Mouse (Mus musculus) midbrain, postnatal 0 days (tissue): Measurements from ENCODE around the gene Gtpbp6. TPM values are rescaled to one million over a fixed set of nuclear protein-coding genes. Genes with fewer than 3 reads are reported as not detected.

ENCODE experiments used
- ATAC-seq: fragments of 200-750 bp; cut with Nextera tagmentation; 2 replicates; pipeline ENCODE4 v1.8.0; 2017; ENCODE audit warnings: moderate number of reproducible peaks, mild to moderate bottlenecking, moderate TSS enrichment, moderate library complexity; ENCODE audit not compliant: low FRiP score
- DNase-seq: peaks from one replicate; pipeline ENCODE4 v3.0.0-alpha.2; 2015; ENCODE audit warnings: low spot score
- H3K27ac ChIP-seq: fragments of 300-500 bp; sonication (generic); 2 replicates; pipeline ENCODE4 v1.5.1; 2014; ENCODE audit warnings: low read depth, mild to moderate bottlenecking, low read length, mixed read lengths
- H3K27me3 ChIP-seq: fragments of 300-500 bp; sonication (generic); 2 replicates; pipeline ENCODE4 v1.6.1; 2014; ENCODE audit warnings: low read length, control low read depth, mixed read lengths; ENCODE audit not compliant: insufficient read depth
- H3K36me3 ChIP-seq: fragments of 300-500 bp; sonication (generic); 2 replicates; pipeline ENCODE4 v1.6.1; 2014; ENCODE audit warnings: low read length, control low read depth, mixed read lengths; ENCODE audit not compliant: insufficient read depth
- H3K4me1 ChIP-seq: fragments of 300-500 bp; sonication (generic); 2 replicates; pipeline ENCODE4 v1.6.1; 2014; ENCODE audit warnings: mild to moderate bottlenecking, control low read depth, antibody characterized with exemption, low read length, mixed read lengths; ENCODE audit not compliant: insufficient read depth
- H3K4me2 ChIP-seq: fragments of 300-500 bp; sonication (generic); 2 replicates; pipeline ENCODE4 v1.6.1; 2014; ENCODE audit warnings: low read depth, mild to moderate bottlenecking, low read length, mixed read lengths; ENCODE audit not compliant: poor library complexity, severe bottlenecking
- H3K4me3 ChIP-seq: fragments of 300-500 bp; sonication (generic); 2 replicates; pipeline ENCODE4 v1.5.1; 2014; ENCODE audit warnings: low read depth, mild to moderate bottlenecking, low read length, moderate library complexity
- H3K9ac ChIP-seq: fragments of 300-500 bp; sonication (generic); replicated peaks from 2 replicates; pipeline ENCODE4 v1.6.1; 2014; ENCODE audit warnings: mild to moderate bottlenecking, low read length, moderate library complexity, mixed read lengths; ENCODE audit not compliant: poor library complexity, severe bottlenecking
- H3K9me3 ChIP-seq: fragments of 300-500 bp; sonication (generic); 2 replicates; pipeline ENCODE4 v1.6.1; 2016; ENCODE audit warnings: low read length, control low read depth
- CTCF ChIP-seq: IDR thresholded peaks from 2 replicates; pipeline ENCODE4 v1.5.1; 2016; ENCODE audit warnings: antibody characterized with exemption, mild to moderate bottlenecking
- WGBS: fragments of 180-500 bp; shearing (Covaris S2); extraction: QIAGEN DNeasy Blood & Tissue Kit; methylation state at CpG from one replicate; pipeline ENCODE4 v1.1.7; 2014; 5-methylcytosine and 5-hydroxymethylcytosine counted together
- polyA plus RNA-seq: library from polyadenylated mRNA; unstranded; fragments of >200 nt; fragmentation: Nextera tagmentation; extraction: Ambion mirVana; gene quantifications from 2 replicates; pipeline ENCODE4 v1.2.1, GENCODE M21; 2015
- total RNA-seq: library from RNA; depleted of rRNA; stranded (reverse); fragments of >200 nt; gene quantifications from 2 replicates; pipeline ENCODE4 v1.2.3, GENCODE M21; 2014; rRNA removed

The Gtpbp6 gene
- total and polyA plus RNA-seq, 2 experiments from 2014 or later, result 57.5 to 135 TPM

DNA sequence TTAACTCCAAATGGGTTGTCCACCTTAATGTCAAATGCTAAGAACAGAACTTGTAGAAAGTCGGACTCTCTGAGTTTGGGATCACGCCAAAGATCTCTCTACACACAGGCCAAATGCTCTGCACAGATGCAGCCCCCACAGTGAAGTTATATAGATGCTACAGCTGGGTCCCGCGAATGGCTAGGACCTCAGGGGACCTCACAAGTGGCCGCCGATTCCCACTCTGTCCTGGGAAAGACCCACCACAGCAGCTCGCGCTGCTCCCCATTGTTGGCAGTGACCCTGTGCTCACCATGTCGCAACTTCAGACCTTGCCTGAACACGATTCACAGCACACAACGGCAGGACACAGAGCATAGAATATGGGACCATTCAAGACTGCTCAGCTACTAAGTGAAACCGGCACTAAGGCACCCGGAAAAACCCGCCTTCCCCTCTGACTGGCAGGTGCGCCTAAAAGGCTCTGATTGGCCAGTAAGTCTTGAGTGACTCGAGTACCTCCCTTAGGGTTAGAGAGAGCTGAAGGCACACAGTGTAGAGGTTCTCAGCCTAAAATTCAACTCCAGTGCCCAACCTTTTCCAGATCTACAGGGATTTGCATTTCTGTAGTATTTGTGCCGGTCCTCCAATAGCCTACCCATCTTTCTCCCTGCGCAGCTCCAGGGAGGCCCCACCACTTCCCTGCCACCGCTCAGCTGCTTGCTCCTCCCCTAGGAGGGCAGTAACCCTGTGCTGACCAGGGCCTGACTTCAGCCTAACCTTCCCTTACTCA, 50.2 kb downstream of the Gtpbp6 start:
- TF ChIP-seq CTCF, result no peak
- peak; percentile 95 for ATAC-seq
- WGBS, result 5% methylated on average over 19 of the region's 19 CpGs

More for the DNA sequence above, 50.2 kb downstream of the Gtpbp6 start:
- Histone ChIP-seq H3K9me3 (0 out of 2 replicates have a peak, but pooled peaks cover 5% of the 10 kb centered on the region), H3K4me3 (peak overlapping the region; percentile 37), H3K27me3 (no peaks in the 10 kb centered on the region), H3K27ac (no peak overlapping the region), H3K9ac (0 out of 2 replicates have a peak overlapping the region, but pooled peaks have one; percentile 14), H3K4me1 (no peaks in the 10 kb centered on the region), H3K36me3 (no peaks in the 10 kb centered on the region), H3K4me2 (peak overlapping the region; percentile 46)
- DNase-seq, result peak; percentile 83

Other genes with a start within 250 kb of the Gtpbp6 start
- 4.1 and 9.9 TPM in 2 replicates for gene Gm15446, start 184.8 kb downstream of the Gtpbp6 start, total RNA-seq
- 0.31 and 0.49 TPM in 2 replicates for gene Gm15446, start 184.8 kb downstream of the Gtpbp6 start, polyA plus RNA-seq
- gene Zfp932, start 111.7 kb downstream of the Gtpbp6 start, total RNA-seq, result 9.6 and 24.9 TPM in 2 replicates
- gene Zfp932, start 111.7 kb downstream of the Gtpbp6 start, polyA plus RNA-seq, result 14.1 and 16.7 TPM in 2 replicates
- gene Gm17655, start 35.7 kb downstream of the Gtpbp6 start, total RNA-seq, result not detected in 2 replicates
- 2.7 and 2.8 TPM in 2 replicates for gene Gm17655, start 35.7 kb downstream of the Gtpbp6 start, polyA plus RNA-seq
- gene Gm35315, start 13.8 kb downstream of the Gtpbp6 start, total RNA-seq, result 0.28 and 0.88 TPM in 2 replicates
- 0.39 and 0.40 TPM in 2 replicates for gene Gm35315, start 13.8 kb downstream of the Gtpbp6 start, polyA plus RNA-seq
- gene Plcxd1, start 8.2 kb downstream of the Gtpbp6 start, total RNA-seq, result 20.9 and 21.6 TPM in 2 replicates
- gene Plcxd1, start 8.2 kb downstream of the Gtpbp6 start, polyA plus RNA-seq, result 10.0 and 10.5 TPM in 2 replicates
- 10.9 and 16.4 TPM in 2 replicates for gene Zfp605, start 1.9 kb upstream of the Gtpbp6 start, total RNA-seq
- gene Zfp605, start 1.9 kb upstream of the Gtpbp6 start, polyA plus RNA-seq, result 14.7 and 16.8 TPM in 2 replicates
- gene Chfr, start 27.6 kb upstream of the Gtpbp6 start, total RNA-seq, result 58.0 and 70.8 TPM in 2 replicates
- gene Chfr, start 27.6 kb upstream of the Gtpbp6 start, polyA plus RNA-seq, result 62.5 and 62.6 TPM in 2 replicates
- gene Golga3, start 68.5 kb upstream of the Gtpbp6 start, total RNA-seq, result 23.4 and 24.7 TPM in 2 replicates
- 18.9 and 20.1 TPM in 2 replicates for gene Golga3, start 68.5 kb upstream of the Gtpbp6 start, polyA plus RNA-seq
- 27.9 and 30.7 TPM in 2 replicates for gene Ankle2, start 122.8 kb upstream of the Gtpbp6 start, total RNA-seq
- 15.4 and 17.1 TPM in 2 replicates for gene Ankle2, start 122.8 kb upstream of the Gtpbp6 start, polyA plus RNA-seq
- gene Pgam5, start 161.7 kb upstream of the Gtpbp6 start, total RNA-seq, result 156 and 164 TPM in 2 replicates
- gene Pgam5, start 161.7 kb upstream of the Gtpbp6 start, polyA plus RNA-seq, result 117 and 119 TPM in 2 replicates
- gene Pxmp2, start 178.0 kb upstream of the Gtpbp6 start, total RNA-seq, result 7.8 and 9.1 TPM in 2 replicates
- gene Pxmp2, start 178.0 kb upstream of the Gtpbp6 start, polyA plus RNA-seq, result 16.3 and 16.7 TPM in 2 replicates
- gene Pole, start 178.1 kb upstream of the Gtpbp6 start, total RNA-seq, result 7.9 and 10.2 TPM in 2 replicates
- gene Pole, start 178.1 kb upstream of the Gtpbp6 start, polyA plus RNA-seq, result 2.2 and 3.1 TPM in 2 replicates
- gene P2rx2, start 235.0 kb upstream of the Gtpbp6 start, total RNA-seq, result 10.6 and 11.9 TPM in 2 replicates
- gene P2rx2, start 235.0 kb upstream of the Gtpbp6 start, polyA plus RNA-seq, result 10.7 and 13.4 TPM in 2 replicates
- gene Lrcol1, start 236.5 kb upstream of the Gtpbp6 start, total RNA-seq, result not detected in 2 replicates
- not detected in 2 replicates for gene Lrcol1, start 236.5 kb upstream of the Gtpbp6 start, polyA plus RNA-seq